Mouse (Mus musculus) left cerebral cortex, postnatal 25 days (tissue): ENCODE results near the gene Xpo5. TPM values are rescaled to one million over a fixed set of nuclear protein-coding genes. Genes with fewer than 3 reads are reported as not detected.
A peak's percentile ranks its signal among the peaks of the same experiment; 100 is the strongest.

Experiments used
- DNase-seq, 2 experiments: peaks; one replicate each; pipeline ENCODE4 v3.0.0; 2022; ENCODE audit warnings: low spot score in 2 of 2, mixed read lengths in 1 of 2
- intact Hi-C: fragments of 180-260 bp; cut with DNase I; formaldehyde crosslinking; loops from one replicate; pipeline ENCODE4 v1.15.1; 2025
- microRNA-seq, 2 experiments: library from miRNA; unstranded; fragments of <30 nt; microRNA quantifications; one replicate each; pipeline ENCODE4 v1.2.0; 2022
- total RNA-seq, 2 experiments: library from RNA; stranded (reverse); gene quantifications; 2 replicates each; pipeline ENCODE4 v1.2.3; 2021

Xpo5 gene
- total RNA-seq, 2 experiments from 2014 or later: 40.5 to 41.4 TPM

- DNase-seq: no peak
- intact Hi-C loops: loop anchor here (2.0 to 5.0 kb wide), 2 partner anchors 22 to 108 kb away; partner anchors contain the start of genes Dlk2 and Zfp318
Measured at GRCm38 (mm10) chr17:46274465-46274864, 71.9 kb downstream of the Xpo5 start.

DNA sequence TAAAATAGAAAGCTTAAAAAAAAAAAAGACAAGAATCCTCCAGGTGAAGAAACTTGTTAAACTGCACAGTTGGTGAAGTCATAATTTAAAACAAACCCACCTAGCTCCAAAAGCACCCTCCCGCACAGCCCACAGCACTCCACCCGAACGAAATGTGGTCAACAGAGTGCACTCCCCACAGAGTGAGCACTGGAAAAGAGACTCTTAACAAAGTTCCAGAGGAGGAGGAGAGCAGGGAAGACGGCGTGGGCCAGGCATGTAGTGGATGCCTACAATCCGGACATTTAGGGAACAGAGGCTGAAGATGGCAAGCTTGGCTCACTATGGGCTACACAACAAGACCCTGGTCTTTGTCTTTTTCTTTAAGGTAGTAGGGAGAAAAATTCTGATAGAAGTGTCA lies 72.5 kb downstream of the Xpo5 start:
- intact Hi-C loops: loop anchor here (2.0 kb wide), 1 partner anchor 22 kb away; the partner anchor contains the start of gene Dlk2
- no peak for DNase-seq

DNA sequence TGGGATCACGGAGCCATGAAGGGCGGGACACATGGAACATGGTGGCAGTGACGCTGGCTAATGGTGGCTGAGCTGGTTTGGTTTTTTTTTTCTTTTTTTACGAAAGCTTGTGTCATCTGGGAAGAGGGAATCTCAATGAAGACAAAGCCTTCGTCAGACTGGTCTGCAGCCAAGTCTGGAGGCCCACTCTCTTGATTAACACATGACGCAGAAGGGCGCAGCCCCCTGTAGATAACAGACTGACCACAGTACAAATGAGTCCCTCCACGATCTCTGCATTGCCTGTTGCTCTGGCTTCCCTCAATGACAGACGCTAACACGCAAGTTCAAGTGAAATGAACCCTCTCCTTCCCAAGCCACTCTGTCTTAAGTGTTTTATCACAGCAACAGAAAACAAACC lies 72.9 kb downstream of the Xpo5 start:
- intact Hi-C loops: loop anchor here (2.0 kb wide), 1 partner anchor 21 kb away; the partner anchor contains the start of gene Dlk2
- no peak for DNase-seq

- intact Hi-C loops: no loop called here
- no peak for DNase-seq
Measured at GRCm38 (mm10) chr17:46277586-46277985, 75.0 kb downstream of the Xpo5 start.

GRCm38 (mm10) chr17:46278011-46278765 lies 75.6 kb downstream of the Xpo5 start:
- intact Hi-C loops: no loop called here
- DNase-seq: no peak

DNA sequence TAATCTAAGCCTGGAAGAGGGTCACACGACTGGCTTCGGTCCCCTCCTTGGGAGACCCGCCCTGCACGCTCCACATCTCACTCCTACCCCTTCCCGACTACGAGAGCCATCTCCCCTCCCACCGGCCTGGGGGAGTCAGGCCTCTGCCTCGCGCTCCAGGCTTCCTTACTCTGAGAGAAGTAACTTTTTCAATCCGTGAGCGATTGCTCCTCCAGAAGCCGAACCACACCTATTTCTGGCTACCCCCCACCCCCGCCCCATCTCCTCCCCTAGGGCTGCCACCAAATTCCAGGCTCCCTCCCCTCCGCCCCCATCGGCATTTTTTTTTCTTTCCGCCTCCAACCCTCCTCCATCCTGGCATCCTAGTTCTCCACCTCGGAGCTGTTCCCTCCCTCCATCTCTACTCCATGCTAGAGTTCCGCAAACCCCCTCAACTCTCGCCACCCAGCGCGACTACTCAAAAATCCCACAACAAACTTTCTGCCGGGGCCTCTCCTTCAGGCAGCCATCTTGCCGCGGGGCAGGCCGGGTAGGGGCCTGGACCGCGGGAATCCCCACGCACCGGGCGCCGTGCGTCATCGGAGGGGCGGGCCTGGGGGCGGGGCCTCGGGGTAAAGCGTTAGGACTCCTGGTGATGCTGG lies 80.0 kb downstream of the Xpo5 start, which contains the start of gene Tjap1:
Gene Tjap1, minus strand, starts transcription at position 544 of the 641 bp plus-strand sequence.
- intact Hi-C loops: loop anchor here (2.0 kb wide), 1 partner anchor 14 kb away; the partner anchor contains the start of gene Dlk2
- peak; percentile 81 to 88 for DNase-seq

GRCm38 (mm10) chr17:46283140-46283539 lies 80.6 kb downstream of the Xpo5 start:
- intact Hi-C loops: loop anchor here (2.0 kb wide), 1 partner anchor 14 kb away; the partner anchor contains the start of gene Dlk2
- no peak for DNase-seq

DNA sequence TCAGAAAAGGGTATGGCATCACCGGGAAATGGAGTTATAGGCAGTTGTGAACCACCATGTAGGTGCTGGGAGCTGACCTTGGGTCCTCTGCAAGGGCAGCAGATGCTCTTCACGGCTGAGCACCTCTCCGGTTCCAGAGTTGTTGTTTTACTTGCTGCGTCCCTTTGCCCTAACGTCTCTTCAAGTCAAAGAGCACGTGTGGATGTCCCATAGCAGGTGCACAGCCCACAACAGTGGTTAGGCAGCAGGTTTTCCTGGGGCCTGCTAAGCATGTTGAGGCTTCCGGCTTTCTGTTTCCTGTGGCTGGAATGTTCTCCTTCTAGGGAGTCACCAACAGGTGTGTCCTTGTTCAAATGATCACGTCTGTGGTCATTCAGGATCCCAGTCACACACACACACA lies 81.3 kb downstream of the Xpo5 start:
- intact Hi-C loops: loop anchor here (2.0 kb wide), 1 partner anchor 13 kb away; the partner anchor contains the start of gene Dlk2
- DNase-seq: no peak

GRCm38 (mm10) chr17:46284653-46285052 lies 82.1 kb downstream of the Xpo5 start:
- DNase-seq: no peak
- intact Hi-C loops: no loop called here

DNA sequence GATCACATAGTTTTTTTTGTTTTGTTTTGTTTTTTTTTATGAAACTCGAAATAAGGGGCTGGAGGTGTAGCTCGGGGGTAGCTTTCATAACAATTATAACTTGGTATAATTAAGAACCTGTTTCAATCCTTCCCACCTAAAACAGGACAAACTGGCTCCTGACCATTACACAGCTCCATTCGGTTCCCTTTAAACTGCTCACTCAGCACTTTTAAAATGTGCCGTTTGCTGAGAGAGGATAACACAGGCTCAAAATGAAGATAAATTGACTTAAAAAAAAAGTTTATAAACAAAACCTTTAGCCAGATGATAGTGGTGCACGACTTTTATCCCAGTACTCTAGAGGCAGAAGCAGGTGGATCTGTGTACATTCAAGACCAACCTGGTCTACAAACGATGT lies 82.8 kb downstream of the Xpo5 start:
- intact Hi-C loops: no loop called here
- DNase-seq: no peak

GRCm38 (mm10) chr17:46287678-46288095 lies 85.1 kb downstream of the Xpo5 start:
- intact Hi-C loops: no loop called here
- no peak for DNase-seq

Small RNA genes lying within 50 kb of the gene (microRNA-seq; reads per million reads assigned to microRNA genes)
- 0 reads per million in 2 experiments for gene Mir693

Other genes with a start within 250 kb of the Xpo5 start
- 100 to 1,000 TPM in 1 of 2 experiments, 10 to 100 TPM in 1; 92.0 to 100 TPM for gene Vegfa, start 170.4 kb upstream of the Xpo5 start, total RNA-seq
- 10 to 100 TPM; 81.7 to 83.5 TPM for gene Mrps18a, start 91.8 kb upstream of the Xpo5 start, total RNA-seq
- 10 to 100 TPM; 17.8 to 20.6 TPM for gene Rsph9, start 58.6 kb upstream of the Xpo5 start, total RNA-seq
- 10 to 100 TPM; 13.0 to 13.5 TPM for gene Mad2l1bp, start 49.2 kb upstream of the Xpo5 start, total RNA-seq
- gene Gtpbp2, start 41.8 kb upstream of the Xpo5 start, total RNA-seq: 100 to 1,000 TPM; 108 to 119 TPM
- 1 to 10 TPM; 6.4 to 6.5 TPM for gene Polh, start 137 bp upstream of the Xpo5 start, total RNA-seq
- gene Polr1c, start 45.3 kb downstream of the Xpo5 start, total RNA-seq: 10 to 100 TPM; 33.9 to 35.5 TPM
- 10 to 100 TPM; 95.5 to 95.9 TPM for gene Yipf3, start 45.3 kb downstream of the Xpo5 start, total RNA-seq
- gene Lrrc73, start 50.7 kb downstream of the Xpo5 start, total RNA-seq: 10 to 100 TPM; 72.9 to 79.7 TPM
- 10 to 100 TPM; 43.9 to 44.9 TPM for gene Tjap1, start 80.2 kb downstream of the Xpo5 start, total RNA-seq
- 10 to 100 TPM; 57.3 to 61.6 TPM for gene Dlk2, start 94.6 kb downstream of the Xpo5 start, total RNA-seq
- 10 to 100 TPM in 1 of 2 experiments, 1 to 10 TPM in 1; 8.6 to 11.5 TPM for gene Abcc10, start 125.6 kb downstream of the Xpo5 start, total RNA-seq
- 10 to 100 TPM; 58.8 to 67.8 TPM for gene Zfp318, start 180.9 kb downstream of the Xpo5 start, total RNA-seq
- gene Crip3, start 226.1 kb downstream of the Xpo5 start, total RNA-seq: 1 to 10 TPM; 6.2 to 6.6 TPM
- under 1 TPM in 1 of 2 experiments, not detected in 1; 0.25 TPM for gene Slc22a7, start 235.7 kb downstream of the Xpo5 start, total RNA-seq